Comparison of ENCODE assay signal across 18 mouse cellular contexts in the genomic region with DNA sequence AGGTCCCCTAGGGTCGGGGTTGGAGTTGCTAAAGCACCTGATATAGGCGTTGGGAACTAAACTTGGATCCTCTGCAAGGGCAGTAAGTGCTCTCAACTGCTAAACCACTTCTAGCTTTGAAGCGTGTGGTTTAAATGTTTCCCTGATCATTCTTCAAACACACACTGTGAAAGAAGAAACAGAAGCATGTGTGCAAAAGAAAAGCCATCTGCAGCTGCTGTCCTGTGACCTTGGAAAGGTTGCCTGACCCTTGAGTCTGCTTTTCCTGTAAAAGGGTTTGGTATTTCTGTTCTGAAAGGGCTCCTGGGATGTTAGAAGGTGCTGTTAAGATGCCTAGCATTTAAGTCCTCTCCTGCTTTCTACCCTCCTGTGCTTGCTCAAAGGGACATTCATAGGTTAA.
"Had no signal": no experiment of that assay in that cellular context is flagged by ENCODE, and none has a peak within 500 bp of the region (broad histone marks: within the 10 kb centered on the region; RNA-seq: fewer than 3 reads in every experiment).

No protein-coding gene starts in this region.

- H3K9me3 ChIP-seq: midbrain, embryonic 10.5 days; midbrain, embryonic 12.5 days; neural tube, embryonic 13.5 days; neural tube, embryonic 15.5 days had no signal

- H3K27ac ChIP-seq: midbrain, embryonic 10.5 days; midbrain, embryonic 12.5 days; neural tube, embryonic 13.5 days; neural tube, embryonic 15.5 days had no signal

- H3K4me1 ChIP-seq: midbrain, embryonic 10.5 days; midbrain, embryonic 12.5 days; neural tube, embryonic 13.5 days; neural tube, embryonic 15.5 days had no signal

- H3K9ac ChIP-seq: lung, embryonic 14.5 days; midbrain, embryonic 12.5 days; neural tube, embryonic 13.5 days; neural tube, embryonic 15.5 days had no signal

- H3K27me3 ChIP-seq: midbrain, embryonic 12.5 days; neural tube, embryonic 13.5 days; neural tube, embryonic 15.5 days had no signal

- ATAC-seq: midbrain, embryonic 16.5 days had no signal

- H3K4me3 ChIP-seq: midbrain, embryonic 10.5 days; midbrain, embryonic 12.5 days; myocyte; neural tube, embryonic 13.5 days; neural tube, embryonic 15.5 days had no signal

- DNase-seq: lung, embryonic 14.5 days; lung, postnatal 10 days; lung, postnatal 4 days; midbrain, embryonic 14.5 days; retina, postnatal 1 day; right cerebral cortex, adult 18-20 months; right cerebral cortex, postnatal 25 days; right cerebral cortex, postnatal 4 days; spleen, adult 18-20 months; thymus, adult 18-20 months; thymus, postnatal 14 days; thymus, postnatal 36 days had no signal

- H3K4me2 ChIP-seq: lung, embryonic 14.5 days; midbrain, embryonic 12.5 days; neural tube, embryonic 13.5 days; neural tube, embryonic 15.5 days had no signal
